Mouse (Mus musculus) embryonic facial prominence, embryonic 13.5 days (tissue): ENCODE data around the gene Hs3st3a1. TPM values are rescaled to one million over a fixed set of nuclear protein-coding genes. Genes with fewer than 3 reads are reported as not detected.

Experiments used
- ATAC-seq: fragments of 200-750 bp; cut with Nextera tagmentation; 2 replicates; pipeline ENCODE4 v1.8.0; 2017; ENCODE audit warnings: low read depth; ENCODE audit not compliant: insufficient number of reproducible peaks, insufficient read depth, low FRiP score, low TSS enrichment
- H3K27ac ChIP-seq: fragments of 300-500 bp; sonication (generic); 2 replicates; pipeline ENCODE4 v1.5.1; 2015; ENCODE audit warnings: moderate library complexity, mild to moderate bottlenecking, inconsistent platforms
- H3K27me3 ChIP-seq: fragments of 300-500 bp; sonication (generic); 2 replicates; pipeline ENCODE4 v1.6.1; 2015; ENCODE audit warnings: mild to moderate bottlenecking, inconsistent platforms
- H3K36me3 ChIP-seq: fragments of 300-500 bp; sonication (generic); 2 replicates; pipeline ENCODE4 v1.6.1; 2015; ENCODE audit warnings: mild to moderate bottlenecking, inconsistent platforms
- H3K4me1 ChIP-seq: fragments of 300-500 bp; sonication (generic); 2 replicates; pipeline ENCODE4 v1.6.1; 2015; ENCODE audit warnings: inconsistent platforms
- H3K4me2 ChIP-seq: fragments of 300-500 bp; sonication (generic); 2 replicates; pipeline ENCODE4 v1.6.1; 2015; ENCODE audit warnings: moderate library complexity, mild to moderate bottlenecking, inconsistent platforms
- H3K4me3 ChIP-seq: fragments of 300-500 bp; sonication (generic); 2 replicates; pipeline ENCODE4 v1.5.1; 2015; ENCODE audit warnings: mild to moderate bottlenecking, inconsistent platforms
- H3K9ac ChIP-seq: fragments of 300-500 bp; sonication (generic); 2 replicates; pipeline ENCODE4 v1.6.1; 2015; ENCODE audit warnings: mild to moderate bottlenecking, inconsistent platforms
- H3K9me3 ChIP-seq: fragments of 300-500 bp; sonication (generic); 2 replicates; pipeline ENCODE4 v1.6.1; 2016; ENCODE audit warnings: inconsistent platforms
- WGBS: fragments of 180-500 bp; shearing (Covaris S2); methylation state at CpG from one replicate; pipeline ENCODE4 v1.1.7; 2015; ENCODE audit warnings: mixed read lengths; 5-methylcytosine and 5-hydroxymethylcytosine counted together
- polyA plus RNA-seq: library from polyadenylated mRNA; unstranded; fragments of >200 nt; fragmentation: Nextera tagmentation; extraction: Ambion mirVana; gene quantifications from 2 replicates; pipeline ENCODE4 v1.2.1, GENCODE M21; 2015

The Hs3st3a1 gene
- polyA plus RNA-seq, 1 experiment from 2014 or later = 3.7 TPM

GRCm38 (mm10) chr11:64516712-64517589, 81.8 kb downstream of the Hs3st3a1 start:
- H3K4me1 ChIP-seq = no peaks in the 10 kb centered on the region
- no peaks in the 10 kb centered on the region for H3K36me3 ChIP-seq
- 75% methylated on average over 9 of the region's 9 CpGs for WGBS
- H3K4me2 ChIP-seq = no peak overlapping the region
- H3K9ac ChIP-seq = no peak overlapping the region
- ATAC-seq = no peak
- no peak overlapping the region for H3K4me3 ChIP-seq
- H3K9me3 ChIP-seq = no peaks in the 10 kb centered on the region
- no peak overlapping the region for H3K27ac ChIP-seq
- H3K27me3 ChIP-seq = peaks cover 35% of the 10 kb centered on the region

- Histone ChIP-seq H3K9me3 (no peaks in the 10 kb centered on the region), H3K4me3 (no peak overlapping the region), H3K9ac (no peak overlapping the region), H3K27me3 (peaks cover 42% of the 10 kb centered on the region), H3K4me2 (no peak overlapping the region), H3K27ac (no peak overlapping the region), H3K4me1 (no peaks in the 10 kb centered on the region), H3K36me3 (no peaks in the 10 kb centered on the region)
- no peak for ATAC-seq
- 77% methylated on average over 6 of the region's 6 CpGs for WGBS
Measured at GRCm38 (mm10) chr11:64518146-64518841, 83.2 kb downstream of the Hs3st3a1 start.

- Histone ChIP-seq H3K9ac (no peak overlapping the region), H3K27ac (no peak overlapping the region), H3K4me3 (no peak overlapping the region), H3K36me3 (no peaks in the 10 kb centered on the region), H3K4me1 (no peaks in the 10 kb centered on the region), H3K27me3 (peaks cover 32% of the 10 kb centered on the region), H3K9me3 (no peaks in the 10 kb centered on the region), H3K4me2 (no peak overlapping the region)
- ATAC-seq = no peak
- 93% methylated on average over 8 of the region's 8 CpGs for WGBS
Measured at GRCm38 (mm10) chr11:64523993-64524570, 89.0 kb downstream of the Hs3st3a1 start.

- no peak overlapping the region for H3K4me3 ChIP-seq
- no peak for ATAC-seq
- H3K27me3 ChIP-seq = no peaks in the 10 kb centered on the region
- no peaks in the 10 kb centered on the region for H3K9me3 ChIP-seq
- no peaks in the 10 kb centered on the region for H3K36me3 ChIP-seq
- H3K9ac ChIP-seq = no peak overlapping the region
- no peak overlapping the region for H3K27ac ChIP-seq
- H3K4me1 ChIP-seq = no peaks in the 10 kb centered on the region
- 89% methylated on average over 3 of the region's 3 CpGs for WGBS
- no peak overlapping the region for H3K4me2 ChIP-seq
Measured at GRCm38 (mm10) chr11:64537230-64537629, 102.1 kb downstream of the Hs3st3a1 start.

GRCm38 (mm10) chr11:64541866-64542265, 106.7 kb downstream of the Hs3st3a1 start:
- peaks cover 23% of the 10 kb centered on the region for H3K4me1 ChIP-seq
- no peak overlapping the region for H3K4me2 ChIP-seq
- ATAC-seq = no peak
- H3K4me3 ChIP-seq = no peak overlapping the region
- 91% methylated on average over 9 of the region's 9 CpGs for WGBS
- H3K9ac ChIP-seq = no peak overlapping the region
- H3K27me3 ChIP-seq = 0 out of 2 replicates have a peak, but pooled peaks cover 3% of the 10 kb centered on the region
- H3K9me3 ChIP-seq = no peaks in the 10 kb centered on the region
- no peak overlapping the region for H3K27ac ChIP-seq
- H3K36me3 ChIP-seq = no peaks in the 10 kb centered on the region

GRCm38 (mm10) chr11:64542335-64542734, 107.2 kb downstream of the Hs3st3a1 start:
- Histone ChIP-seq H3K27me3 (0 out of 2 replicates have a peak, but pooled peaks cover 4% of the 10 kb centered on the region), H3K27ac (no peak overlapping the region), H3K36me3 (no peaks in the 10 kb centered on the region), H3K4me2 (no peak overlapping the region), H3K4me3 (no peak overlapping the region), H3K9me3 (no peaks in the 10 kb centered on the region), H3K9ac (no peak overlapping the region), H3K4me1 (peaks cover 23% of the 10 kb centered on the region)
- ATAC-seq = no peak
- 66% methylated on average over 6 of the region's 6 CpGs for WGBS

- Histone ChIP-seq H3K27me3 (0 out of 2 replicates have a peak, but pooled peaks cover 4% of the 10 kb centered on the region), H3K4me3 (no peak overlapping the region), H3K9ac (no peak overlapping the region), H3K36me3 (no peaks in the 10 kb centered on the region), H3K4me2 (no peak overlapping the region), H3K4me1 (peaks cover 23% of the 10 kb centered on the region), H3K27ac (no peak overlapping the region), H3K9me3 (no peaks in the 10 kb centered on the region)
- no peak for ATAC-seq
- 59% methylated on average over 9 of the region's 9 CpGs for WGBS
Measured at GRCm38 (mm10) chr11:64543181-64543641, 108.1 kb downstream of the Hs3st3a1 start.

GRCm38 (mm10) chr11:64544236-64544635, 109.1 kb downstream of the Hs3st3a1 start:
- 54% methylated on average over 5 of the region's 5 CpGs for WGBS
- ATAC-seq = no peak
- no peak overlapping the region for H3K4me2 ChIP-seq

GRCm38 (mm10) chr11:64549380-64549779, 114.2 kb downstream of the Hs3st3a1 start:
- no peaks in the 10 kb centered on the region for H3K36me3 ChIP-seq
- 17% methylated on average over 7 of the region's 7 CpGs for WGBS
- peaks cover 20% of the 10 kb centered on the region for H3K4me1 ChIP-seq
- no peak overlapping the region for H3K4me3 ChIP-seq
- ATAC-seq = no peak
- no peaks in the 10 kb centered on the region for H3K9me3 ChIP-seq
- no peak overlapping the region for H3K27ac ChIP-seq
- no peak overlapping the region for H3K4me2 ChIP-seq
- H3K9ac ChIP-seq = no peak overlapping the region
- peaks cover 4% of the 10 kb centered on the region; the same call in 1 of the 2 replicates for H3K27me3 ChIP-seq

More at GRCm38 (mm10) chr11:64544236-64544635, 109.1 kb downstream of the Hs3st3a1 start:
- Histone ChIP-seq H3K27ac (0 out of 2 replicates have a peak overlapping the region, but pooled peaks have one; percentile 22), H3K9me3 (no peaks in the 10 kb centered on the region), H3K27me3 (0 out of 2 replicates have a peak, but pooled peaks cover 4% of the 10 kb centered on the region), H3K4me3 (no peak overlapping the region), H3K36me3 (no peaks in the 10 kb centered on the region), H3K9ac (no peak overlapping the region), H3K4me1 (peaks cover 25% of the 10 kb centered on the region)

- no peak overlapping the region for H3K9ac ChIP-seq
- no peak overlapping the region for H3K27ac ChIP-seq
- H3K4me2 ChIP-seq = peak overlapping the region; percentile 3; the same call in 1 of the 2 replicates
- no peaks in the 10 kb centered on the region for H3K9me3 ChIP-seq
- H3K27me3 ChIP-seq = peaks cover 4% of the 10 kb centered on the region; the same call in 1 of the 2 replicates
- no peak overlapping the region for H3K4me3 ChIP-seq
- H3K4me1 ChIP-seq = peaks cover 14% of the 10 kb centered on the region
- WGBS = 24% methylated on average over 8 of the region's 8 CpGs
- no peaks in the 10 kb centered on the region for H3K36me3 ChIP-seq
- ATAC-seq = no peak
Measured at GRCm38 (mm10) chr11:64549955-64550354, 114.8 kb downstream of the Hs3st3a1 start.

GRCm38 (mm10) chr11:64558282-64558681, 123.2 kb downstream of the Hs3st3a1 start:
- H3K27ac ChIP-seq = no peak overlapping the region
- H3K4me2 ChIP-seq = no peak overlapping the region
- H3K4me1 ChIP-seq = no peaks in the 10 kb centered on the region
- no peak overlapping the region for H3K4me3 ChIP-seq
- no peaks in the 10 kb centered on the region for H3K27me3 ChIP-seq
- H3K9ac ChIP-seq = no peak overlapping the region
- ATAC-seq = no peak
- no peaks in the 10 kb centered on the region for H3K9me3 ChIP-seq
- WGBS = 82% methylated on average over 2 of the region's 2 CpGs
- H3K36me3 ChIP-seq = no peaks in the 10 kb centered on the region
